Comparison of ENCODE assay signal across 9 mouse cellular contexts in the genomic region with DNA sequence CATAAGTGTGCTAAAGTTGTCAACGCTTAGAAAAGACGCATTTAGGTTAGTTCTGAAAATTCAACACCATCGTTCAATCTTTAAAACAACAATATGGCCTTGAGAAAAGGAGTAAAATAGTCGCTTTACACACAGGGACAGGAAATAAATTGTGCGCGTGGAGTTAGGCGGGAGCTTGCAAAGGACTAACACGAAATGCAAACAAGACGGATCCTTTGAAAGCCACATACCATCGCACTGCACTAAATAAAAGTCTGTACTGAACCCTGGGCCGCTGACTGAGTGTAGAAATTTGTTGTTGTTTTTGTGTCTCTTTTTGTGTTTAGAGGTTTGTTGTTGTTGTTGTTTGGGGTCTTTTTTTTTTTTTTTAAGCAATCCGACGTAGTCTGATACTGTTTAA.
DNase-seq lines count a peak whose midpoint lies in the region; ATAC-seq and TF ChIP-seq lines count a peak whose summit lies in the region.
"Had no signal": no experiment of that assay in that cellular context is flagged by ENCODE, and none has a peak within 500 bp of the region (broad histone marks: within the 10 kb centered on the region; RNA-seq: fewer than 3 reads in every experiment).

No protein-coding gene starts in this region.

- H3K4me3 ChIP-seq in kidney, adult 2 months (ENCODE audit: insufficient read depth, low read depth, low read length): peak overlapping the region; percentile 62
- 0 out of 2 replicates have a peak overlapping the region, but pooled peaks have one; percentile 43 for H3K4me3 ChIP-seq in embryonic fibroblast, embryonic 13.5 days (ENCODE audit: insufficient read depth, low read length)
- H3K4me3 ChIP-seq in kidney, embryonic 14.5 days (ENCODE audit: low read length): peak overlapping the region; percentile 44

- no peak for TF ChIP-seq POLR2A in kidney, adult 2 months (IDR thresholded peaks at IDR 0.05; ENCODE audit: low read depth, low read length)
- TF ChIP-seq POLR2A in embryonic fibroblast, embryonic 13.5 days (IDR thresholded peaks at IDR 0.05; ENCODE audit: low read depth, low read length): no peak

- no peaks in the 10 kb centered on the region for H3K9me3 ChIP-seq in kidney, embryonic 14.5 days (ENCODE audit: control insufficient read depth, low read length)

- no peak for ATAC-seq in kidney, embryonic 14.5 days (ENCODE audit: low FRiP score, low TSS enrichment)

- peak overlapping the region; percentile 73 for H3K4me2 ChIP-seq in kidney, embryonic 14.5 days (replicated peaks; ENCODE audit: low read depth, low read length)

- no peaks in the 10 kb centered on the region for H3K27me3 ChIP-seq in kidney, adult 2 months (replicated peaks; ENCODE audit: control insufficient read depth, insufficient read depth, low read length)
- no peaks in the 10 kb centered on the region for H3K27me3 ChIP-seq in kidney, embryonic 14.5 days (ENCODE audit: control insufficient read depth, insufficient read depth, low read length)
- H3K27me3 ChIP-seq: Patski had no signal

- peaks cover 22% of the 10 kb centered on the region; the same call in 1 of the 2 replicates for H3K4me1 ChIP-seq in kidney, adult 2 months (ENCODE audit: control insufficient read depth, insufficient read depth, low read length)
- peaks cover 14% of the 10 kb centered on the region for H3K4me1 ChIP-seq in embryonic fibroblast, embryonic 13.5 days (ENCODE audit: control insufficient read depth, insufficient read depth, low read length)
- peaks cover 31% of the 10 kb centered on the region for H3K4me1 ChIP-seq in kidney, embryonic 14.5 days (ENCODE audit: control insufficient read depth, insufficient read depth, low read length)

- no peak for TF ChIP-seq CTCF in kidney, adult 2 months (conservative IDR thresholded peaks at IDR 0.05; ENCODE audit: insufficient read depth, insufficient read length, low read depth, low read length)
- TF ChIP-seq CTCF in embryonic fibroblast, embryonic 13.5 days (IDR thresholded peaks at IDR 0.05; ENCODE audit: borderline replicate concordance, insufficient read depth, low read length): no peak

- peak; percentile 40 for DNase-seq in kidney, adult 2 months
- DNase-seq in kidney, adult 8-10 months: no peak
- peak; percentile 49 for DNase-seq in neural tube, embryonic 10.5 days (ENCODE audit: extremely low spot score, low spot score)
- no peak for DNase-seq in layer of hippocampus, adult 9-10 months (ENCODE audit: low spot score)
- no peak for DNase-seq in left cerebral cortex, postnatal 36 days (ENCODE audit: low spot score in 2 of 2)
- DNase-seq in thymus, postnatal 25 days: no peak

- peak overlapping the region; percentile 82; the same call in 1 of the 2 replicates for H3K27ac ChIP-seq in kidney, adult 2 months (ENCODE audit: insufficient read depth, low read depth, low read length)
- H3K27ac ChIP-seq in embryonic fibroblast, embryonic 13.5 days (ENCODE audit: insufficient read depth, low read length): peak overlapping the region; percentile 5; the same call in 1 of the 2 replicates
- H3K27ac ChIP-seq in kidney, embryonic 14.5 days (ENCODE audit: low read depth, low read length): peak overlapping the region; percentile 49

- no peaks in the 10 kb centered on the region for H3K36me3 ChIP-seq in kidney, adult 2 months (ENCODE audit: control insufficient read depth, insufficient read depth, low read length)
- H3K36me3 ChIP-seq in kidney, embryonic 14.5 days (ENCODE audit: control insufficient read depth, insufficient read depth, low read length): no peaks in the 10 kb centered on the region

- intact Hi-C loops in left cerebral cortex, postnatal 36 days (cut with DNase I): no loop called here

- H3K9ac ChIP-seq in kidney, embryonic 14.5 days (ENCODE audit: low read depth, low read length): peak overlapping the region; percentile 58; the same call in 1 of the 2 replicates

- 7% methylated on average over 13 of the region's 13 CpGs for WGBS in kidney, adult 2 months
- 2% methylated on average over 13 of the region's 13 CpGs for WGBS in kidney, embryonic 14.5 days

Comparison
In these comparisons a context has a peak if more than half of its experiments do, and no peak if none do; other contexts are left out.
1. DNase-seq: peak in kidney, adult 2 months (single experiment) and neural tube, embryonic 10.5 days (single experiment); none in kidney, adult 8-10 months (0 of 2), layer of hippocampus, adult 9-10 months (single experiment), left cerebral cortex, postnatal 36 days (0 of 2) and thymus, postnatal 25 days (single experiment).
2. H3K27ac ChIP-seq: peak in every context shown above with its lines; median percentile 82 in kidney, adult 2 months; 49 in kidney, embryonic 14.5 days; 5 in embryonic fibroblast, embryonic 13.5 days.
3. Peak in every context shown above with its lines, with median percentiles within 50 percentile points of each other: H3K4me3 ChIP-seq.